Mouse (Mus musculus) embryonic fibroblast, embryonic 13.5 days (primary cell): ENCODE measurements around the gene Cxcr1.

Source experiments
- CTCF ChIP-seq: IDR thresholded peaks from 2 replicates; pipeline ENCODE4 v1.5.1; 2011; ENCODE audit warnings: mild to moderate bottlenecking, control low read depth, low read length, moderate library complexity, borderline replicate concordance; ENCODE audit not compliant: insufficient read depth
- POLR2A ChIP-seq: IDR thresholded peaks from 2 replicates; pipeline ENCODE4 v1.6.1; 2011; ENCODE audit warnings: low read depth, mild to moderate bottlenecking, control low read depth, low read length, moderate library complexity

DNA sequence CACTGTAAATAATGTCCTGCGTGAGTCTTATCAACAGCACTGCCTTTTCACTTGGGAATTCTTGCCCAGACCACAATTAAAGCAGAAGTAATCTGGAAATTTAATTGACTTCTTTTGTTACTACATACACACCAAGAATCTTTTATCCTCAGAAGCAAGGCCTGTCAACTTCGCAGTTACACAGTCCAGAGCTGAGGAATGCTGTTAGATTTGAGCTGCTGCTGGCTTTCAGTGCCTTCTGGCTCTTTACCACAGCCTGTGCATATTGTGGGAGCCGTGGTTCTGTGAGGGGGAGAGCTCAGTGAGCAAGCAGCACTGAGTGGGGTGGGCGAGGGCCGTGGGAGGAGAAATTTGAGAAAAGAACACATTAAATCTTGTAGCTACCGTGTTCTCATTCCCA lies 45.9 kb upstream of the Cxcr1 start:
- no peak for TF ChIP-seq CTCF
- TF ChIP-seq POLR2A = no peak
